Mouse (Mus musculus) heart, adult 2 months (tissue): ENCODE data around the gene Coro6.

Experiments
- EP300 ChIP-seq: fragments of 200-500 bp; IDR thresholded peaks from 2 replicates; pipeline ENCODE4 v1.6.1; 2011; ENCODE audit warnings: low read depth, low read length, control low read depth; ENCODE audit not compliant: insufficient read depth
- POLR2A ChIP-seq: fragments of 200-500 bp; IDR thresholded peaks from 2 replicates; pipeline ENCODE4 v1.6.1; 2011; ENCODE audit warnings: mild to moderate bottlenecking, low read depth, low read length, control low read depth; ENCODE audit not compliant: insufficient read depth

GRCm38 (mm10) chr11:77465111-77465510 is 2.9 kb downstream of the Coro6 start:
- TF ChIP-seq EP300: no peak
- no peak for TF ChIP-seq POLR2A
